Mouse (Mus musculus) limb, embryonic 14.5 days (tissue): Measurements from ENCODE around the gene Pkd1. TPM values are rescaled to one million over a fixed set of nuclear protein-coding genes. Genes with fewer than 3 reads are reported as not detected.
A peak's percentile ranks its signal among the peaks of the same experiment; 100 is the strongest.

Experiments
- ATAC-seq: fragments of 200-750 bp; cut with Nextera tagmentation; 2 replicates; pipeline ENCODE4 v1.8.0; 2017; ENCODE audit warnings: low read depth, moderate number of reproducible peaks, moderate TSS enrichment; ENCODE audit not compliant: low FRiP score
- DNase-seq: peaks from one replicate; pipeline ENCODE4 v3.0.0-alpha.2; 2015; ENCODE audit warnings: low spot score
- H3K27ac ChIP-seq: fragments of 300-500 bp; sonication (generic); replicated peaks from 2 replicates; pipeline ENCODE4 v1.5.1; 2014; ENCODE audit warnings: low read depth, mild to moderate bottlenecking, low read length, moderate library complexity, mixed read lengths
- H3K27me3 ChIP-seq: fragments of 300-500 bp; sonication (generic); 2 replicates; pipeline ENCODE4 v1.6.1; 2014; ENCODE audit warnings: low read length, mixed read lengths; ENCODE audit not compliant: control insufficient read depth, insufficient read depth
- H3K36me3 ChIP-seq: fragments of 300-500 bp; sonication (generic); 2 replicates; pipeline ENCODE4 v1.6.1; 2014; ENCODE audit warnings: mild to moderate bottlenecking, low read length, moderate library complexity, mixed read lengths; ENCODE audit not compliant: control insufficient read depth, insufficient read depth
- H3K4me1 ChIP-seq: fragments of 300-500 bp; sonication (generic); 2 replicates; pipeline ENCODE4 v1.6.1; 2014; ENCODE audit warnings: antibody characterized with exemption, low read length, mixed read lengths; ENCODE audit not compliant: control insufficient read depth, insufficient read depth
- H3K4me2 ChIP-seq: fragments of 300-500 bp; sonication (generic); replicated peaks from 2 replicates; pipeline ENCODE4 v1.6.1; 2014; ENCODE audit warnings: low read depth, mild to moderate bottlenecking, low read length, moderate library complexity; ENCODE audit not compliant: severe bottlenecking
- H3K4me3 ChIP-seq: fragments of 300-500 bp; sonication (generic); replicated peaks from 2 replicates; pipeline ENCODE4 v1.5.1; 2014; ENCODE audit warnings: low read length
- H3K9ac ChIP-seq: fragments of 300-500 bp; sonication (generic); 2 replicates; pipeline ENCODE4 v1.6.1; 2014; ENCODE audit warnings: mild to moderate bottlenecking, low read depth, low read length, moderate library complexity; ENCODE audit not compliant: severe bottlenecking
- H3K9me3 ChIP-seq: fragments of 300-500 bp; sonication (generic); 2 replicates; pipeline ENCODE4 v1.6.1; 2016; ENCODE audit warnings: low read length; ENCODE audit not compliant: control insufficient read depth
- POLR2A ChIP-seq: fragments of 200-500 bp; IDR thresholded peaks from 2 replicates; pipeline ENCODE4 v1.8.0; 2012; ENCODE audit warnings: inconsistent platforms, mild to moderate bottlenecking, moderate library complexity, borderline replicate concordance; ENCODE audit not compliant: insufficient read depth, insufficient read length; ENCODE audit errors: extremely low read depth
- WGBS: fragments of 180-500 bp; shearing (Covaris S2); extraction: QIAGEN DNeasy Blood & Tissue Kit; methylation state at CpG from one replicate; pipeline ENCODE4 v1.1.7; 2014; 5-methylcytosine and 5-hydroxymethylcytosine counted together
- polyA plus RNA-seq, 2 experiments: library from polyadenylated mRNA; depleted of rRNA in 1 of 2; stranded (reverse) in 1 of 2; unstranded in 1 of 2; fragments of >200 nt; fragmentation: Nextera tagmentation in 1 of 2; extraction: Ambion mirVana in 1 of 2; gene quantifications; 2 replicates each; pipeline versions ENCODE4 v1.2.1 to v1.2.3; 2012 to 2014

Pkd1 gene
- polyA plus RNA-seq, 2 experiments = 50.5 to 73.6 TPM

DNA sequence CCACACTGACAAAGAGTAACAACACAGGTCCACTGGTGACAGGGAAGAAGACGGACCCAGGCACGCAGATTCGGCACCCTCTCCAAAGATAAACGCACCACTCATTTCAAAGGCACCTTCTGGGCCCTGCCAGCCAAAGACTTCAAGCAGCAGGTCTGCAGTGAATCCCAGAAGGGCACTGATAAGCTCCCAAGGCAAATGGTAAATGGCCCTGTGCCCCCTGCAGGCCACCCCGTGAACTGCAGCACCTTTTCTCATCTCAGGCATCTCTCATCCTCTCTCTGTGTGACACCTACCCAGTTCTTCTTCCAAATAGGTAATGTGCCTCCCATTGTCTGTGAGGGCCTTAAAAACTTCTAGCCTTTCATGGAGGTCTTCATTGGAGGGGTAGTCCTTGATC lies 79.0 kb downstream of the Pkd1 start:
- Histone ChIP-seq H3K27me3 (no peaks in the 10 kb centered on the region), H3K4me1 (peaks cover 13% of the 10 kb centered on the region), H3K4me3 (no peak overlapping the region), H3K9me3 (no peaks in the 10 kb centered on the region), H3K36me3 (peaks cover 75% of the 10 kb centered on the region), H3K4me2 (no peak overlapping the region), H3K27ac (no peak overlapping the region), H3K9ac (no peak overlapping the region)
- 36% methylated on average over 5 of the region's 5 CpGs for WGBS
- ATAC-seq (no peak), DNase-seq (peak; percentile 60)
- TF ChIP-seq POLR2A = no peak

DNA sequence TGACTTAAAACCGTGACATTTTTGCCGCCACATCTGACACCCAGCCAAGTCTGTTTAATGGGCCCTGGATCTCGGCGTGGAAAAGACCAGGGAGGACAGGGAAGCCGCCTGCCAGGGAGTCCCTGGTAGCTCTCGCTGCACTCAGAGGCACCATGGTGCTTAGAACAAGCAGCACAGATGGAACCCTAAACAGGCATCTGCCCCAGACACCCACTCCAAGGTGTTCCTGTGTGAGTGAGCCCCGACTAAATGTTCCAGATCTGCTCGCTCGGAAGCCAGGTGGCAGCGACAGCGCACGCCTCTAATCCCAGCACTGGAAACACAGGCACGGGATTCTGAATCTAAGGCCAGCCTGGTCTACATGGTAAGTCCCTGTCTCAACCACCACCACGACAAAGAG lies 80.4 kb downstream of the Pkd1 start:
- Histone ChIP-seq H3K4me2 (no peak overlapping the region), H3K27ac (no peak overlapping the region), H3K27me3 (no peaks in the 10 kb centered on the region), H3K4me1 (peaks cover 16% of the 10 kb centered on the region), H3K4me3 (no peak overlapping the region), H3K36me3 (peaks cover 61% of the 10 kb centered on the region), H3K9ac (no peak overlapping the region), H3K9me3 (no peaks in the 10 kb centered on the region)
- 87% methylated on average over 14 of the region's 14 CpGs for WGBS
- no peak for DNase-seq
- TF ChIP-seq POLR2A = no peak
- ATAC-seq = no peak

DNA sequence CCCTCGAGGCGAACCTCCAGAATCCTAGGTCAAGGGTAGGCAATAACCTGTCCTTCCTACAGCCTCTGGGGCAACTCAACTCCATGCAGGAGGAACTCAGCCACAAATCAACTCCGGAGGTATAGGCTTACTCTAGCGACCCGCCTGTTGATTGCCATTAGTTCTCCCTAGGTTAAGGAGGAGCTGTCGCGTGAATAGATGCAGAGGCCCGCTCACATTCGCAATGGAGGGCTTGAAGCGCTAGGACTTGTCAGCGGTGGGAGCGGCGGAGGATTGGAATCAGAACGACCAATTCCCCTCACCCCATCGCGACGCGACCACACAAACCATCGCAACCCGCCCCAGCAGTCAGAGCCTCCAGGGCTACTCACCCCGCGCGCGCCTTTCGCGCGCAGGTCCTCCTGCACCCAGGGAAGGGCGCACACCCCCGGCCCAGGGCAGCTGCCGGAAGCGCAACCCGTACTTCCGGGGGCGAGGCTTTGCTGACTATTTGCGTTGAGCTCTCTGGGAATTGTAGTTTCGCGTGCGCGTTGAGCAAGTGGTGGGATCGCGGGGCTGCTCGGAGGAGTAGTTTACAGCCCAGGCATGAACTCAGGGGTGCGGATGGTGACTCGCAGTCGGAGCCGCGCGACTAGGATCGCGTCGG lies 82.7 kb downstream of the Pkd1 start, which contains the start of the genes Tsc2 and Nthl1:
TSS of gene Tsc2 (minus strand) at position 464 of the 646 bp plus-strand sequence.
TSS of gene Nthl1 (plus strand) at position 514 of the 646 bp plus-strand sequence.
- Histone ChIP-seq H3K9ac (peak within 1 kb of the TSS; percentile 69), H3K36me3 (peaks cover 40% of the 10 kb centered on the region), H3K4me2 (peak within 1 kb of the TSS; percentile 82), H3K27ac (peak within 1 kb of the TSS; percentile 90), H3K4me3 (peak within 1 kb of the TSS; percentile 62), H3K9me3 (no peaks in the 10 kb centered on the region), H3K27me3 (no peaks in the 10 kb centered on the region), H3K4me1 (peaks cover 16% of the 10 kb centered on the region)
- ATAC-seq (peak; percentile 90), DNase-seq (peak; percentile 88)
- WGBS = 1% methylated on average over 51 of the region's 51 CpGs
- peak; percentile 64; the same call in 1 of the 2 replicates for TF ChIP-seq POLR2A

DNA sequence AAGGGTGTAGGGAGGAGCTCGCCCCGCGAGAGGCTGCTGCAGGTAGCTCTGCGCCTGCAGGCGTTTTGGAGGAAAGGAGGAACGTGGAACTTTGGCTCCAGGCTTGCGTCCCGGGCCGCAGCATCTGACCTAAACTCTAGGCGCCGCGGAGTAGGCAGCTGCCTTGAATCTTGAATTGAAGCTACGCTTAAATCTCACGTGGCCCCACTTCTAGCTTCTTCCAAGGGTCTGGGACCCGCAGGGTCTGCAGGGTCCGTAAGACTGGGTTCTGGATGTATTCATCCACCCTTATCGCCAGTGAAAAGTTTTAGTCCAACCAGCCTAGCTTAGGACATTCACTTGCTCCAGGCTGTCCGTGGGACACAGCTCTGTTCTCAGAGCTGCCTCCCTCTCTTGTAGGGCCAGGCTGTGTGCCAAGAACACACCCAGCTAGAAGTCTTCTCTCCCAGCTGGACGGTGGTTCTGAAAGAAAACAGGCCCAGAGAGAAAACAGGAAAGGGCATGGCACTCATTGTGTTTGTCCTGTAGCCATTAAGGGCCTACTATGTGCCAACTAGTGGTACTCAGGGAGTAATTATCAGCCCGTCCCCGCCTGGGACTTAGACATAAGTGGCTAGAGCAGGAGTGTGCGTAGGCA lies 83.3 kb downstream of the Pkd1 start:
- H3K9ac ChIP-seq = peak overlapping the region; percentile 69
- peak overlapping the region; percentile 90 for H3K27ac ChIP-seq
- TF ChIP-seq POLR2A = peak; percentile 39; the same call in 1 of the 2 replicates
- no peaks in the 10 kb centered on the region for H3K27me3 ChIP-seq
- peak overlapping the region; percentile 62 for H3K4me3 ChIP-seq
- H3K9me3 ChIP-seq = no peaks in the 10 kb centered on the region
- ATAC-seq (peak; percentile 50), DNase-seq (peak; percentile 58)
- 12% methylated on average over 22 of the region's 22 CpGs for WGBS
- peaks cover 16% of the 10 kb centered on the region for H3K4me1 ChIP-seq
- H3K36me3 ChIP-seq = peaks cover 33% of the 10 kb centered on the region
- peak overlapping the region; percentile 82 for H3K4me2 ChIP-seq

DNA sequence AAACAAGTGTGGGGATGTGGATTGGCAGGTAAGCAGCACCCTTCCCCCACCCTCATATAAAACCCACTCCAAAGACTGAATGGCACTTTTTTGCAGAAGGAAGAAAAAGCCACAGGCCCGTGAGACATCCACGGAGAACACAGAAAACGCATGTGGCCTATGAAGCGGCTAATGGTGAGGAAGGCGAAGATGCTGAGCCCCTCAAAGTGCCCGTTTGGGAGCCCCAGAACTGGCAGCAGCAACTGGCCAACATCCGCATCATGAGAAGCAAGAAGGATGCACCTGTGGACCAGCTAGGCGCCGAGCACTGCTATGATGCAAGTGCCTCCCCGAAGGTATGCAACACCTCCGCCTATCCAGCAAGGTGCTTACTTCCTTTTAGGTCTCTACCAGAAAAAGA lies 84.2 kb downstream of the Pkd1 start:
- no peaks in the 10 kb centered on the region for H3K27me3 ChIP-seq
- H3K9me3 ChIP-seq = no peaks in the 10 kb centered on the region
- peaks cover 32% of the 10 kb centered on the region for H3K36me3 ChIP-seq
- H3K9ac ChIP-seq = no peak overlapping the region
- WGBS = 92% methylated on average over 11 of the region's 11 CpGs
- ATAC-seq (no peak), DNase-seq (no peak)
- H3K4me1 ChIP-seq = peaks cover 23% of the 10 kb centered on the region
- no peak overlapping the region for H3K4me3 ChIP-seq
- no peak for TF ChIP-seq POLR2A
- H3K4me2 ChIP-seq = no peak overlapping the region
- peak overlapping the region; percentile 90; the same call in 1 of the 2 replicates for H3K27ac ChIP-seq
